Mouse (Mus musculus) bone marrow macrophage, adult 2 months (primary cell): ENCODE data around the gene Gipc1.

Experiments
- CTCF ChIP-seq: IDR thresholded peaks from 2 replicates; pipeline ENCODE4 v1.5.1; 2012; ENCODE audit warnings: low read depth, mild to moderate bottlenecking, low read length, moderate library complexity
- POLR2A ChIP-seq: IDR thresholded peaks from 2 replicates; pipeline ENCODE4 v1.6.1; 2012; ENCODE audit warnings: mild to moderate bottlenecking, low read depth, low read length, borderline replicate concordance

GRCm38 (mm10) chr8:83698291-83698660 is 45.8 kb downstream of the Gipc1 start:
- TF ChIP-seq POLR2A (no peak), CTCF (no peak)
